Mouse (Mus musculus) brain, embryonic 14.5 days (tissue): ENCODE measurements around the gene Pxmp4.
A peak's percentile ranks its signal among the peaks of the same experiment; 100 is the strongest.

ENCODE experiments used
- CTCF ChIP-seq: fragments of 200-500 bp; IDR thresholded peaks from 2 replicates; pipeline ENCODE4 v1.5.1; 2012; ENCODE audit warnings: inconsistent platforms, mild to moderate bottlenecking, moderate library complexity, borderline replicate concordance; ENCODE audit not compliant: insufficient read depth, insufficient read length; ENCODE audit errors: extremely low read depth
- POLR2A ChIP-seq: fragments of 200-500 bp; IDR thresholded peaks from 2 replicates; pipeline ENCODE4 v1.6.1; 2012; ENCODE audit warnings: mild to moderate bottlenecking, inconsistent platforms, borderline replicate concordance; ENCODE audit not compliant: poor library complexity, insufficient read depth, insufficient read length, severe bottlenecking; ENCODE audit errors: extremely low read depth

GRCm38 (mm10) chr2:154593025-154593424, 10.5 kb downstream of the Pxmp4 start:
- TF ChIP-seq CTCF (peak; percentile 42; the same call in 1 of the 2 replicates), POLR2A (no peak)
